Mouse (Mus musculus) lung, embryonic 16.5 days (tissue): ENCODE measurements around the gene Scrn3. TPM values are rescaled to one million over a fixed set of nuclear protein-coding genes. Genes with fewer than 3 reads are reported as not detected.

Source experiments
- ATAC-seq: fragments of 200-750 bp; cut with Nextera tagmentation; 2 replicates; pipeline ENCODE4 v1.8.0; 2017; ENCODE audit warnings: low read depth, mild to moderate bottlenecking, moderate library complexity
- H3K27ac ChIP-seq: fragments of 300-500 bp; sonication (generic); 2 replicates; pipeline ENCODE4 v1.5.1; 2014; ENCODE audit warnings: mild to moderate bottlenecking, control low read depth, low read length
- H3K27me3 ChIP-seq: fragments of 300-500 bp; sonication (generic); 2 replicates; pipeline ENCODE4 v1.6.1; 2014; ENCODE audit warnings: low read depth, low read length, mixed read lengths; ENCODE audit not compliant: control insufficient read depth, insufficient read depth
- H3K36me3 ChIP-seq: fragments of 300-500 bp; sonication (generic); 2 replicates; pipeline ENCODE4 v1.6.1; 2014; ENCODE audit warnings: low read length; ENCODE audit not compliant: control insufficient read depth, insufficient read depth
- H3K4me1 ChIP-seq: fragments of 300-500 bp; sonication (generic); replicated peaks from 2 replicates; pipeline ENCODE4 v1.6.1; 2014; ENCODE audit warnings: low read length, mixed read lengths; ENCODE audit not compliant: control insufficient read depth, insufficient read depth
- H3K4me2 ChIP-seq: fragments of 300-500 bp; sonication (generic); 2 replicates; pipeline ENCODE4 v1.6.1; 2014; ENCODE audit warnings: low read depth, low read length, control low read depth
- H3K4me3 ChIP-seq: fragments of 300-500 bp; sonication (generic); 2 replicates; pipeline ENCODE4 v1.5.1; 2014; ENCODE audit warnings: mild to moderate bottlenecking, low read length, control low read depth
- H3K9ac ChIP-seq: fragments of 300-500 bp; sonication (generic); 2 replicates; pipeline ENCODE4 v1.6.1; 2014; ENCODE audit warnings: low read length, control low read depth
- H3K9me3 ChIP-seq: fragments of 300-500 bp; sonication (generic); 2 replicates; pipeline ENCODE4 v1.6.1; 2016; ENCODE audit warnings: low read length; ENCODE audit not compliant: control insufficient read depth
- WGBS: fragments of 180-500 bp; shearing (Covaris S2); extraction: QIAGEN DNeasy Blood & Tissue Kit; methylation state at CpG from one replicate; pipeline ENCODE4 v1.1.7; 2014; 5-methylcytosine and 5-hydroxymethylcytosine counted together
- polyA plus RNA-seq: library from polyadenylated mRNA; unstranded; fragments of >200 nt; fragmentation: Nextera tagmentation; extraction: Ambion mirVana; gene quantifications from 2 replicates; pipeline ENCODE4 v1.2.1, GENCODE M21; 2015

Scrn3 gene
- polyA plus RNA-seq = 21.0 and 21.8 TPM in 2 replicates

DNA sequence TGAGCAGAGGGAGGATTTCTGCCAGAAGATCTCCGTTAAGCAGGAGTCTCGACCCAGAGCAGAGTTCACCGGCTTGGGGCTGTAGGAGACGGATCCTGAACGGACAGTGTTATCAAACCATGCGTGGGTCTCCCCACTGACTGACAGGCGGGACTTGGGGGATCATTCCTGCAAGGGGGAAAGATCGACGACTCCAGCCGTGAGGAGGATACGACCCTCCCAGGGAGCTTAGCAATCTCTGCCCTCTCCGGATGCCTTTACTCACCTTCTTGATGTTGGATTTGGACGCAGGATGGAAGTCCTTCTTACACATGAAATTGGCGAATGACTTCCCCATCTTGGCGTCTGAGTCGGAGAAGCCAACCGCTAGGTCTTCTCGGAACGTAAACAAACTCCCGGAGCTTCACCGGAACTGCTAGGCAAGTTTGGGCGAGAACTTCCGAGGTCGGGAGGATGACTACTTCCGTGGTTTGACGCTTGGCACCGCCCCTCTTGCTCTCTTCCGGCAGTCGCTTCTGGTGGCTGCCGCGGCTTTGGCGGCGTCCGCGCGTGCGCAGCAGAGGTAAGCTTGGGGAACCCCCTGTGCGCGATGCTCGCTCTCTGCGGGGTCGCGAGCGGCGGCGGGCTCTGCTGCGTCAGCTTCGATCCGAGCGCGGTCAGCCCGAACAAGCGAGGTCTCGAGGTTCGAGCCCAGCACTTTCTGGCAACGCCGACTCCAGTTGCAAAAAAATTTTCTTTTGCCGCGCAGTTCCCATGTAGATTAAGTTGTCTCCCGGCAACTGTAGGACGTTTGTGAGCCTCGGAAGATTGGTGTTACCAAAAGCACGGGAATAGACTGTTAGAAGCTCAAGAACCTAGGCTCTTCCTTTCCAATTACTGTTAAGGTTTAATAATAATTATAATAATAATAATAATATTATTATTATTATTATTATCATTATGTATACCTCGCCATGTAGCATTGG lies at the start of gene Scrn3, which contains the start of gene Cir1:
Gene Scrn3, plus strand, starts transcription at position 450 of the 965 bp plus-strand sequence.
Gene Cir1, minus strand, starts transcription at position 550 of the 965 bp plus-strand sequence.
- Histone ChIP-seq H3K9me3 (no peaks in the 10 kb centered on the region), H3K4me1 (peaks cover 9% of the 10 kb centered on the region), H3K4me3 (peak within 1 kb of the TSS; percentile 63), H3K36me3 (peaks cover 11% of the 10 kb centered on the region), H3K4me2 (peak within 1 kb of the TSS; percentile 59), H3K9ac (peak within 1 kb of the TSS; percentile 72), H3K27ac (peak within 1 kb of the TSS; percentile 81), H3K27me3 (no peaks in the 10 kb centered on the region)
- peak; percentile 99 for ATAC-seq
- under 1% methylated on average over 64 of the region's 64 CpGs for WGBS

- Histone ChIP-seq H3K27me3 (peaks cover 52% of the 10 kb centered on the region), H3K27ac (no peak overlapping the region), H3K4me2 (peak overlapping the region; percentile 96), H3K4me3 (peak overlapping the region; percentile 56), H3K36me3 (no peaks in the 10 kb centered on the region), H3K9me3 (0 out of 2 replicates have a peak, but pooled peaks cover 2% of the 10 kb centered on the region), H3K9ac (peak overlapping the region; percentile 61), H3K4me1 (peaks cover 16% of the 10 kb centered on the region)
- whole genome bisulfite sequencing = 6% methylated on average over 16 of the region's 16 CpGs
- peak; percentile 67 for ATAC-seq
Observed at GRCm38 (mm10) chr2:73263172-73263765, 49.1 kb upstream of the Scrn3 start.

- Histone ChIP-seq H3K4me1 (peaks cover 16% of the 10 kb centered on the region), H3K4me2 (peak overlapping the region; percentile 96), H3K9ac (peak overlapping the region; percentile 61), H3K36me3 (no peaks in the 10 kb centered on the region), H3K27ac (no peak overlapping the region), H3K9me3 (0 out of 2 replicates have a peak, but pooled peaks cover 2% of the 10 kb centered on the region), H3K4me3 (peak overlapping the region; percentile 56), H3K27me3 (peaks cover 59% of the 10 kb centered on the region)
- under 1% methylated on average over 37 of the region's 38 CpGs for WGBS
- ATAC-seq = peak; percentile 60
Observed at GRCm38 (mm10) chr2:73263794-73264610, 48.4 kb upstream of the Scrn3 start.

GRCm38 (mm10) chr2:73264611-73265195 lies 47.7 kb upstream of the Scrn3 start:
- WGBS = 3% methylated on average over 11 of the region's 11 CpGs
- ATAC-seq = peak; percentile 23; the same call in 1 of the 2 replicates
- 0 out of 2 replicates have a peak, but pooled peaks cover 2% of the 10 kb centered on the region for H3K9me3 ChIP-seq
- peaks cover 64% of the 10 kb centered on the region for H3K27me3 ChIP-seq
- peak overlapping the region; percentile 96 for H3K4me2 ChIP-seq
- H3K9ac ChIP-seq = no peak overlapping the region
- H3K27ac ChIP-seq = no peak overlapping the region
- peak overlapping the region; percentile 56 for H3K4me3 ChIP-seq
- peaks cover 16% of the 10 kb centered on the region for H3K4me1 ChIP-seq
- no peaks in the 10 kb centered on the region for H3K36me3 ChIP-seq

DNA sequence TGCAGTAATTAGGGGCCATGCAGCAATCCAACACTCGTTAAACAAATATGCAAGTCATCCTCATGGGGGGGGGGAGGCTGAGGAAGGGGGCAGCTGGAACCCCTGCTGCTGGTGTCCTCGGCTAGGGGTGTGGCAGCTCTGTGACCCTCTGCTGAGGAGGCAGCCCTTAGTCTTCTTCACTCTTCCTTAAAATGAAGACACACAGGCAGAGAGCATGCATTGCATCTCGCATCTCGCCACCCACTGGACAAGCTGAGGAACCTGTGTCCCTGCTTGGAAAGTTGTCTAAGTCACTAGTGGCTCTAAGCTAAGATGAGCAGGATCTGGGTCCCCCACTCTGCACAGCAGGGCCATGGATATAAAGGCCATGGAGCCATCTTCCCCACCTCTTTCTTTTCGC lies 46.4 kb upstream of the Scrn3 start:
- ATAC-seq = no peak
- no peak overlapping the region for H3K4me3 ChIP-seq
- 8% methylated on average over 5 of the region's 5 CpGs for WGBS
- H3K27ac ChIP-seq = no peak overlapping the region
- H3K27me3 ChIP-seq = peaks cover 77% of the 10 kb centered on the region
- H3K4me2 ChIP-seq = no peak overlapping the region
- H3K9me3 ChIP-seq = 0 out of 2 replicates have a peak, but pooled peaks cover 2% of the 10 kb centered on the region
- H3K4me1 ChIP-seq = peaks cover 22% of the 10 kb centered on the region
- H3K36me3 ChIP-seq = no peaks in the 10 kb centered on the region
- H3K9ac ChIP-seq = no peak overlapping the region

- Histone ChIP-seq H3K4me2 (no peak overlapping the region), H3K4me3 (no peak overlapping the region), H3K36me3 (no peaks in the 10 kb centered on the region), H3K9ac (no peak overlapping the region), H3K27ac (no peak overlapping the region), H3K4me1 (peaks cover 28% of the 10 kb centered on the region), H3K9me3 (no peaks in the 10 kb centered on the region), H3K27me3 (peaks cover 83% of the 10 kb centered on the region)
- ATAC-seq = no peak
- WGBS = 23% methylated on average over 1 of the region's 1 CpGs
Observed at GRCm38 (mm10) chr2:73266623-73267022, 45.8 kb upstream of the Scrn3 start.

DNA sequence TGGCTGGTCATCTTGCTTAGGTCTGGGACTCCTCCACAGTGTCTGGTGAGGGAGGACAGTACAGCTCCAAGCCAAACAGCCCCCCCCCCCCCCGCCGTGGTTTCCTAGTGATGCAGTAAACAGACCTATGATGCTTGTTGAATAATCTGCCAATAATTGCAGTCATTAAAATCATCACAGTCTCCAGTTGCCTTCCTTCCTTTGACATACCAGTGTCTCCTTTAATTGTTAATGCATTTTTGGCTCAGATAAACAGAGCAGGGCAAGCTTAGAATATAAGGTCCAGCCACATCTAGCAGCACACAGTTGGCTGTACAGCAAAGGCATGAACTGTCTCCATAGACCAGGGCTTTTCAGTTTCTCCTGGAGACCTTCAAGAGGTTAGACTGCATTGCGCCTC lies 45.2 kb upstream of the Scrn3 start:
- peaks cover 83% of the 10 kb centered on the region for H3K27me3 ChIP-seq
- H3K4me3 ChIP-seq = no peak overlapping the region
- no peaks in the 10 kb centered on the region for H3K9me3 ChIP-seq
- no peak overlapping the region for H3K9ac ChIP-seq
- no peak overlapping the region for H3K4me2 ChIP-seq
- H3K4me1 ChIP-seq = peaks cover 31% of the 10 kb centered on the region
- no peak for ATAC-seq
- no peak overlapping the region for H3K27ac ChIP-seq
- 16% methylated on average over 3 of the region's 3 CpGs for WGBS
- H3K36me3 ChIP-seq = no peaks in the 10 kb centered on the region

GRCm38 (mm10) chr2:73267818-73268217 lies 44.6 kb upstream of the Scrn3 start:
- peaks cover 32% of the 10 kb centered on the region for H3K4me1 ChIP-seq
- WGBS = 2% methylated on average over 4 of the region's 4 CpGs
- H3K27ac ChIP-seq = no peak overlapping the region
- H3K4me3 ChIP-seq = no peak overlapping the region
- H3K27me3 ChIP-seq = peaks cover 80% of the 10 kb centered on the region
- no peak overlapping the region for H3K4me2 ChIP-seq
- H3K9me3 ChIP-seq = no peaks in the 10 kb centered on the region
- H3K36me3 ChIP-seq = no peaks in the 10 kb centered on the region
- H3K9ac ChIP-seq = no peak overlapping the region
- ATAC-seq = no peak
